Mouse (Mus musculus) embryonic fibroblast, embryonic 13.5 days (primary cell): ENCODE results near the gene Pcgf2.

Experiments
- CTCF ChIP-seq: IDR thresholded peaks from 2 replicates; pipeline ENCODE4 v1.5.1; 2011; ENCODE audit warnings: mild to moderate bottlenecking, control low read depth, low read length, moderate library complexity, borderline replicate concordance; ENCODE audit not compliant: insufficient read depth
- POLR2A ChIP-seq: IDR thresholded peaks from 2 replicates; pipeline ENCODE4 v1.6.1; 2011; ENCODE audit warnings: low read depth, mild to moderate bottlenecking, control low read depth, low read length, moderate library complexity

DNA sequence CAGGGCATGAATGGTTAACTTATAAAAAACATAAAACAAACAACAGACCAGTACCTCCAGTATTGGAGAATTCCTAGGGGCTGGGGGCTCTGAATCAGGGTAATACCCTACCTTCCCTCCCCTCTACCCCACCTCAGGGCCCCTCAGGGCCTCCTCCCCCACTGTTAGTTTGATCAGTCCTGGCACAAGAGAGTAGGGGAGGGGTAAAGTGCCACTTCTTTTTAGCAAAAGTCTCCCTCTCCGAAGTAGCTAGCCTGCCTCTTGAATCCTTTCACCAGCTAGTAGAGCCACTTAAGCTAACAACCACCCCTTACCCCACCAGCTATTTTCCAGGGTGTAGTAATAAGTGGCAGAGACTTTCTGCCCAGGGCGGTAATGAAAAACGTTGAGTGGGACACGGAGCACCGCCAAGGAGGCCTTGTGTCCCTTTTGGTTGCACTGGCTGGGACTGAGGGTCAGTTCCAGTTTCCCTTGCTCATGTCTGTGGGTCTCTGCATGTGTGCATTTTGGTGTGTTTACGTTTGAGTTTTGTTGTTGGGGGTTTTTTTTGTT, 17.7 kb downstream of the Pcgf2 start:
- TF ChIP-seq POLR2A (no peak), CTCF (no peak)
